Mouse (Mus musculus) forebrain, postnatal 0 days (tissue): Measurements from ENCODE around the gene Ass1. TPM values are rescaled to one million over a fixed set of nuclear protein-coding genes. Genes with fewer than 3 reads are reported as not detected.

Experiments
- ATAC-seq: fragments of 200-750 bp; cut with Nextera tagmentation; 2 replicates; pipeline ENCODE4 v1.8.0; 2017; ENCODE audit warnings: mild to moderate bottlenecking, moderate library complexity
- DNase-seq: peaks from one replicate; pipeline ENCODE4 v3.0.0-alpha.2; 2015
- H3K27ac ChIP-seq: fragments of 300-500 bp; sonication (generic); 2 replicates; pipeline ENCODE4 v1.5.1; 2014; ENCODE audit warnings: low read depth, mild to moderate bottlenecking, antibody characterized with exemption, low read length, moderate library complexity, mixed read lengths
- H3K27me3 ChIP-seq: fragments of 300-500 bp; sonication (generic); 2 replicates; pipeline ENCODE4 v1.6.1; 2014; ENCODE audit warnings: mild to moderate bottlenecking, low read length, mixed read lengths; ENCODE audit not compliant: insufficient read depth
- H3K36me3 ChIP-seq: fragments of 300-500 bp; sonication (generic); 2 replicates; pipeline ENCODE4 v1.6.1; 2014; ENCODE audit warnings: mild to moderate bottlenecking, moderate library complexity; ENCODE audit not compliant: insufficient read depth
- H3K4me1 ChIP-seq: fragments of 300-500 bp; sonication (generic); 2 replicates; pipeline ENCODE4 v1.6.1; 2014; ENCODE audit warnings: antibody characterized with exemption; ENCODE audit not compliant: insufficient read depth
- H3K4me2 ChIP-seq: fragments of 300-500 bp; sonication (generic); 2 replicates; pipeline ENCODE4 v1.6.1; 2014; ENCODE audit warnings: low read depth, mild to moderate bottlenecking, moderate library complexity
- H3K4me3 ChIP-seq: fragments of 300-500 bp; sonication (generic); 2 replicates; pipeline ENCODE4 v1.5.1; 2014; ENCODE audit warnings: low read depth, low read length, mixed read lengths
- H3K9ac ChIP-seq: fragments of 300-500 bp; sonication (generic); 2 replicates; pipeline ENCODE4 v1.6.1; 2014; ENCODE audit warnings: mild to moderate bottlenecking
- H3K9me3 ChIP-seq: fragments of 300-500 bp; sonication (generic); 2 replicates; pipeline ENCODE4 v1.6.1; 2016; ENCODE audit warnings: low read length
- CTCF ChIP-seq: sonication (generic); IDR thresholded peaks from 2 replicates; pipeline ENCODE4 v1.5.1; 2016; ENCODE audit warnings: antibody characterized with exemption, control low read depth, low read depth
- WGBS: fragments of 180-500 bp; shearing (Covaris S2); extraction: QIAGEN DNeasy Blood & Tissue Kit; methylation state at CpG from one replicate; pipeline ENCODE4 v1.1.7; 2014; 5-methylcytosine and 5-hydroxymethylcytosine counted together
- polyA plus RNA-seq: library from polyadenylated mRNA; unstranded; fragments of >200 nt; fragmentation: Nextera tagmentation; extraction: Ambion mirVana; gene quantifications from 2 replicates; pipeline ENCODE4 v1.2.1, GENCODE M21; 2015
- total RNA-seq: library from RNA; depleted of rRNA; stranded (reverse); fragments of >200 nt; gene quantifications from 2 replicates; pipeline ENCODE4 v1.2.3, GENCODE M21; 2014

Ass1 gene
- total and polyA plus RNA-seq, 2 experiments from 2014 or later: 16.2 to 17.9 TPM

DNA sequence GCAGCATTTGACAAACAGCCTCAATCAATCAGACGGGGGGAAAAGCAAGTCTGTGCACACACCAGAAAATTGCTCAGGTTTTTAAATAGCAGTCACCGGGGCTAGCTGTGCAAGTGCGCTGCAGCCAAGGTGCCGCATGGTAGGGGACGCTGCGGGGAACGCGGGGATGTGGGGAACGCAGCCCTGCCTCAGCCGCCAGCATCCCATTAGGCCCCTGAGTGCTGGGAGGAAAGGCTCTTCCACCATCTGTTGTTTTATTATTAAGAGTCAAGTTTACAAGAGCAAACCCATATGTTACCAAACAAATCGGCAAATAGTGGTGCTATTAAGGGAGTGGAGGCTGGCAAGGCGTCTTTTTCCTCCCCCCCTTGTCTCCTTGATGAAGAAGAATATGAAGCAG is 19.2 kb downstream of the Ass1 start:
- H3K9me3 ChIP-seq: no peaks in the 10 kb centered on the region
- no peak overlapping the region for H3K4me2 ChIP-seq
- DNase-seq (no peak), ATAC-seq (no peak)
- no peak overlapping the region for H3K27ac ChIP-seq
- no peak overlapping the region for H3K4me3 ChIP-seq
- no peak overlapping the region for H3K9ac ChIP-seq
- WGBS: 24% methylated on average over 12 of the region's 12 CpGs
- no peak for TF ChIP-seq CTCF
- peaks cover 26% of the 10 kb centered on the region for H3K27me3 ChIP-seq
- H3K4me1 ChIP-seq: no peaks in the 10 kb centered on the region
- H3K36me3 ChIP-seq: no peaks in the 10 kb centered on the region

DNA sequence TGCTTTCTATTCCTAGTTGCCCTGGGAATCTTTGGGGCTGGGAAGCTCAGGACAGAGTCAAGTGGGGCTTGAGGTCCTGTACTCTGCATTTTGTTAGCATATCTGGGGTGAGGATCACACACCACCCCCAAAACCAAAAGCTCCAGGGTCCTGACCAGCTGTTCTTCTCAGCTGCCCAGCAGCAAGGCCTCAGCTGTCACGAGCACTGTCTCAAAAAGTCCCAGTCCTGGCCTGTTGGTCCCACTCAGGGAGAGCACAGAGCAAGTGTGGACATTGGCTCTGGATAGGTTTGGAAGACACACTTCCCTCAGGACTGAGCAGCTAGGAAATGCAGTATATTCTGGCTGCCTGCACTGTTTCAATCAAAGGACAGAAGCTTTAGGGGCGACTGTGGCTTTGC is 20.5 kb downstream of the Ass1 start:
- peaks cover 21% of the 10 kb centered on the region for H3K27me3 ChIP-seq
- ATAC-seq: no peak

DNA sequence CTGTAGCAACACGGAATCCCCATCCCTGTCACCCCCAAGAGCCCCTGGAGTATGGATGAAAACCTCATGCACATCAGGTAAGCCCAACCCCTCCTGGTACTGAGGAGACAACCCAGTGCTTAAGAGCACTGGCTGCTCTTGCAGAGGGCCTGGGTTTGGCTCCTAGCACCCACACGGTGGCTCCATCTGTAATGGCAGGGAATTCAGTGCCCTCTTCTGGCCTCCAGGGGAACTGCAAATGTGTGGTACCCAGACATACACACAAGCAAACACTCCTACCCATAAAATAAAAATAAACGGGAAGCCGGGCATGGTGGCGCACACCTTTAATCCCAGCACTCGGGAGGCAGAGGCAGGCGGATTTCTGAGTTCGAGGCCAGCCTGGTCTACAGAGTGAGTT is 22.3 kb downstream of the Ass1 start:
- H3K9me3 ChIP-seq: no peaks in the 10 kb centered on the region
- no peak overlapping the region for H3K27ac ChIP-seq
- DNase-seq: no peak
- H3K4me2 ChIP-seq: no peak overlapping the region
- no peak overlapping the region for H3K4me3 ChIP-seq
- 93% methylated on average over 8 of the region's 8 CpGs for WGBS
- no peak for ATAC-seq
- H3K36me3 ChIP-seq: no peaks in the 10 kb centered on the region
- no peak overlapping the region for H3K9ac ChIP-seq
- TF ChIP-seq CTCF: no peak; the same call in 1 of the 2 replicates
- H3K4me1 ChIP-seq: peaks cover 15% of the 10 kb centered on the region; the same call in 1 of the 2 replicates
- H3K27me3 ChIP-seq: peaks cover 19% of the 10 kb centered on the region

More for the DNA sequence above, 20.5 kb downstream of the Ass1 start:
- DNase-seq: no peak
- H3K36me3 ChIP-seq: no peaks in the 10 kb centered on the region
- H3K4me2 ChIP-seq: no peak overlapping the region
- 92% methylated on average over 2 of the region's 2 CpGs for WGBS
- H3K4me1 ChIP-seq: peaks cover 7% of the 10 kb centered on the region; the same call in 1 of the 2 replicates
- H3K4me3 ChIP-seq: no peak overlapping the region
- no peak overlapping the region for H3K9ac ChIP-seq
- H3K27ac ChIP-seq: no peak overlapping the region
- no peaks in the 10 kb centered on the region for H3K9me3 ChIP-seq
- no peak for TF ChIP-seq CTCF

DNA sequence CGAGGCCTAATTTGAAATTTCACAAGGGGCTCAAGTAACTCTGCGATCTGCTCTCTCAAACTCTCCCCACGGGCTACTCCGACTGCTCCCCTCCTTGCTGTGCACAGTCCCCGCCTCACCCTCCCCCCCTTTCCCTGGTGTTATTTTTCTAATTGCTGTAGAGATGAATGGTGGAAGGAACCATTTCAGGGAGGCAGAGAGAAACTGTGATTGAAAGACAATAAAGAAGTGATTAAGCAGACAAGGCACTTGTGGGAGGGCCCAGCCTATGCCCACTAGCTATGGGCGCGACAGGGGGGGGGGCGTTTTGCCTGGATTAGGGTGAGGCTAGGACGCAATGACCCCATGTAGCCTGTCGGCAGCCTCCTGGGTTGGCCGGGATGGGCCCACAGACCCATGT is 23.2 kb downstream of the Ass1 start:
- DNase-seq: no peak
- Histone ChIP-seq H3K9me3 (no peaks in the 10 kb centered on the region), H3K4me3 (no peak overlapping the region), H3K4me1 (peaks cover 15% of the 10 kb centered on the region; the same call in 1 of the 2 replicates), H3K9ac (no peak overlapping the region), H3K4me2 (no peak overlapping the region), H3K36me3 (no peaks in the 10 kb centered on the region), H3K27ac (no peak overlapping the region), H3K27me3 (peaks cover 17% of the 10 kb centered on the region)
- no peak for ATAC-seq
- 18% methylated on average over 10 of the region's 11 CpGs for WGBS
- no peak for TF ChIP-seq CTCF

DNA sequence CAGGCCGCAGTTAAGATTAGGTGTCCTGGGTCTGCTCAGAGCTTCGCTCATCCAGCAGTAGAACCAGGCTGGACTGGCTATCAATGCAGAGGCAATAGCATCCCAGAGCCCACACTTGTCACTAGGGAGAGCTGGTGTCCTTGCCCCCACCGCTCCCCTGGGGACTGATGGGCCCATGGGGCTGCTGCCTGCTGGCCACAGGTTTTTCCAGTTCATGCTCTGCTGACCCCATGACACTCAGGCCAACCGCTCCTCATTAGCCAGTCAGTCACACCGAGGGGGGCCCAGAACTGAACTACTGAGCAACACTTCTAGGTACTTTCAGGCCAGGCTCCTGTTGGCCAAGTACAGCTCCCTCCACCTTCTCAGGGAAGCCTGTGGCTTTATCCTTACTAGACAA is 24.3 kb downstream of the Ass1 start:
- Histone ChIP-seq H3K4me1 (peaks cover 15% of the 10 kb centered on the region; the same call in 1 of the 2 replicates), H3K27me3 (peaks cover 28% of the 10 kb centered on the region), H3K27ac (no peak overlapping the region), H3K36me3 (no peaks in the 10 kb centered on the region), H3K4me2 (no peak overlapping the region), H3K9ac (no peak overlapping the region), H3K4me3 (no peak overlapping the region), H3K9me3 (no peaks in the 10 kb centered on the region)
- 53% methylated on average over 5 of the region's 5 CpGs for WGBS
- TF ChIP-seq CTCF: no peak
- ATAC-seq (no peak), DNase-seq (no peak)

DNA sequence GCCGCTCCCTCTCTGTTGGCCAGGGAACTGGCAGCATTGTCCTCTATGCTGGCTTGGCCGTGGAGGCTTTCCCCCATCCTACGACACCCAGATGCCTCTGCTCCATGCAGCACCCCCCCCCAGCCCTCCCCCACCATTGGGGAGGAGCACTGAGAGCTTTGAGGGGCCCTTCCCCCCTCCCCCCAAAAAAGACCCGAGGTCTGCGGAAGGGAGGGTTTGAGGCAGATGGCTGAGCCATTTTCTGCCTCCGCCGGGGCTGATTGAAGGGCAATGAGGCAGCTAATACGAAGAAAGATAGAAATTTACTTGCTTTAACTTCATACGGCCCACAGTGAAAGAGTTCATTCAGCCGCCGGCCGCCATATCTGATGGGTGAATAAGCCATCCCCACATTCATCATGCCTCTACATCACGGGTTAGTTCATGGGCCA is 25.1 kb downstream of the Ass1 start:
- H3K27me3 ChIP-seq: peaks cover 30% of the 10 kb centered on the region
- no peaks in the 10 kb centered on the region for H3K36me3 ChIP-seq
- H3K27ac ChIP-seq: no peak overlapping the region
- no peak for ATAC-seq
- no peak overlapping the region for H3K4me2 ChIP-seq
- H3K4me3 ChIP-seq: no peak overlapping the region
- no peak for TF ChIP-seq CTCF
- no peak for DNase-seq
- peaks cover 15% of the 10 kb centered on the region; the same call in 1 of the 2 replicates for H3K4me1 ChIP-seq
- H3K9ac ChIP-seq: no peak overlapping the region
- 13% methylated on average over 13 of the region's 13 CpGs for whole genome bisulfite sequencing
- no peaks in the 10 kb centered on the region for H3K9me3 ChIP-seq

DNA sequence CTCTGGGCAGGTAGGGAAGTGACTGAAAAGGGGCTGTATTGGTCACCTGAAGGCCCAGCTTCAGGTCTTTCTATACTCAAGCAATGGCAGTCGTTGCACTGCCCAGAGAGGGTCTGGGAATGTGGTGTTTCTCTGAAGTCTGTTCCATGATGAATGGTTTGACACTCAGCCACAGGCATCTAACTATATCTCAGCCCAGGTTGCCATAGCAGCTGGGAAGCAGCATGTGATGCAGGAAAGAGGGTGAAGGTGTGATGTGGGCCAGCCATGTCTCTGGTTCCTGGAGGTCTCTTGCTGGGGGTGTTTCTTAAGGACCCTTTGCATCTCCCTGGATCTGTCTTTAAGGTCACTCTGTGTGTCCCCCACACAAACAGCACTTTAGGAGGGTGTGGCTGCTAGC is 26.1 kb downstream of the Ass1 start:
- DNase-seq (no peak), ATAC-seq (peak; percentile 53)
- Histone ChIP-seq H3K4me3 (no peak overlapping the region), H3K9ac (no peak overlapping the region), H3K27me3 (peaks cover 25% of the 10 kb centered on the region), H3K9me3 (no peaks in the 10 kb centered on the region), H3K4me1 (peaks cover 15% of the 10 kb centered on the region; the same call in 1 of the 2 replicates), H3K36me3 (no peaks in the 10 kb centered on the region), H3K4me2 (no peak overlapping the region), H3K27ac (no peak overlapping the region)
- 46% methylated on average over 1 of the region's 1 CpGs for WGBS
- no peak for TF ChIP-seq CTCF
